Mouse (Mus musculus) intestine, embryonic 16.5 days (tissue): Measurements from ENCODE around the gene Slc17a6. TPM values are rescaled to one million over a fixed set of nuclear protein-coding genes. Genes with fewer than 3 reads are reported as not detected.

ENCODE experiments used
- ATAC-seq: fragments of 200-750 bp; cut with Nextera tagmentation; 2 replicates; pipeline ENCODE4 v1.8.0; 2017; ENCODE audit warnings: moderate TSS enrichment, moderate library complexity
- H3K27ac ChIP-seq: fragments of 300-500 bp; sonication (generic); 2 replicates; pipeline ENCODE4 v1.5.1; 2014; ENCODE audit warnings: mild to moderate bottlenecking, low read length
- H3K27me3 ChIP-seq: fragments of 300-500 bp; sonication (generic); replicated peaks from 2 replicates; pipeline ENCODE4 v1.6.1; 2014; ENCODE audit warnings: low read length, control low read depth, mixed read lengths; ENCODE audit not compliant: control insufficient read depth, insufficient read depth
- H3K36me3 ChIP-seq: fragments of 300-500 bp; sonication (generic); 2 replicates; pipeline ENCODE4 v1.6.1; 2014; ENCODE audit warnings: low read length, control low read depth; ENCODE audit not compliant: control insufficient read depth, insufficient read depth
- H3K4me1 ChIP-seq: fragments of 300-500 bp; sonication (generic); 2 replicates; pipeline ENCODE4 v1.6.1; 2014; ENCODE audit warnings: low read length, control low read depth, mixed read lengths; ENCODE audit not compliant: control insufficient read depth, insufficient read depth
- H3K4me2 ChIP-seq: fragments of 300-500 bp; sonication (generic); 2 replicates; pipeline ENCODE4 v1.6.1; 2014; ENCODE audit warnings: low read depth, low read length, control low read depth
- H3K4me3 ChIP-seq: fragments of 300-500 bp; sonication (generic); 2 replicates; pipeline ENCODE4 v1.5.1; 2014; ENCODE audit warnings: mild to moderate bottlenecking, low read length
- H3K9ac ChIP-seq: fragments of 300-500 bp; sonication (generic); 2 replicates; pipeline ENCODE4 v1.6.1; 2014; ENCODE audit warnings: low read depth, low read length
- H3K9me3 ChIP-seq: fragments of 300-500 bp; sonication (generic); 2 replicates; pipeline ENCODE4 v1.6.1; 2016; ENCODE audit warnings: low read length, control low read depth; ENCODE audit not compliant: control insufficient read depth
- WGBS: fragments of 180-500 bp; shearing (Covaris S2); extraction: QIAGEN DNeasy Blood & Tissue Kit; methylation state at CpG from one replicate; pipeline ENCODE4 v1.1.7; 2014; 5-methylcytosine and 5-hydroxymethylcytosine counted together
- polyA plus RNA-seq: library from polyadenylated mRNA; unstranded; fragments of >200 nt; fragmentation: Nextera tagmentation; extraction: Ambion mirVana; gene quantifications from 2 replicates; pipeline ENCODE4 v1.2.1, GENCODE M21; 2015

The Slc17a6 gene
- 0.12 and 0.27 TPM in 2 replicates for polyA plus RNA-seq

DNA sequence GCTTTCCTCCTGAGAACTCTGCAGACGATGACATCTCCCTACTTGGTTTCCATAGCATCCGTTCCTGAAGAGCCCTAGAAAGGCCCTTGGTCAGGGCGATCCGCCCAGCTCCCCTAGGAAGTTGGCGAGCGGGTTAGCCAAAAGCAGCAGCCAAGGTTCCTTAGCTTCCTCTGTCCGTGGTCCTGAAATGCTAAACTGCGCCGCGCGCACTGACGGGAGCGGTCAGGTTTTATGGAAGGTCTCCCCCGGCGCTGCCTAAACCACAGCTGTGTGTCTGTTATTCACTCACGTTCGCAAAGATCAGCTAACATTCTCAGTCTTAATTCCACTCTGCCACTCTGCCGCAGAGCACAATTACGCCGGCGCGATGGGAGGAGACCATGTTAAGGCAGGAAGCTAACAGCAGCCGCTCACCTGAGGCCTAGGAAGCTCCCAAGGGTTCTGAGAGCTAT lies at the start of gene Slc17a6:
Gene Slc17a6, plus strand, starts transcription at position 313 of the 452 bp plus-strand sequence.
- no peak within 1 kb of the TSS for H3K27ac ChIP-seq
- H3K4me1 ChIP-seq, result no peaks in the 10 kb centered on the region
- ATAC-seq, result no peak
- no peak within 1 kb of the TSS for H3K4me2 ChIP-seq
- peaks cover 42% of the 10 kb centered on the region for H3K27me3 ChIP-seq
- H3K4me3 ChIP-seq, result no peak within 1 kb of the TSS
- H3K9me3 ChIP-seq, result no peaks in the 10 kb centered on the region
- WGBS, result under 1% methylated on average over 23 of the region's 23 CpGs
- no peaks in the 10 kb centered on the region for H3K36me3 ChIP-seq
- H3K9ac ChIP-seq, result no peak within 1 kb of the TSS

DNA sequence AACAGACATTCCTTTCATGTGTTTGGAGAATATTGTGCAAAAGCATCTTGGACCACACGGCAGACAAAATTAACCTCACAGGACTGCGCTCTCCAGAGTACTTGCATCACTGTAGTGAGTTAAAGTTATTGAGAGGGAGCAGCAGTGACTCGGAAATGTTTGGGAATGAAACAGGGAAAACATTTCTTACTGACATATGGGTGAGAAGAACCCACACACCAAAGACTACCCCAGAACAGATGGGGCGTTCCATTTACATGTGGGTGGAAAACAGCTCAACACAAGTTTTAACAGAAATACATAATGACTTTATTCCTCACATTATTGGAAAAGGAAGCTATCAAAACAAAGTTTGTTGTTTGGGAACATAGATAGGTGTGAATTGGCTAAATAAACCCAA lies 21.8 kb upstream of the Slc17a6 start:
- H3K9ac ChIP-seq, result no peak overlapping the region
- 80% methylated on average over 4 of the region's 4 CpGs for WGBS

DNA sequence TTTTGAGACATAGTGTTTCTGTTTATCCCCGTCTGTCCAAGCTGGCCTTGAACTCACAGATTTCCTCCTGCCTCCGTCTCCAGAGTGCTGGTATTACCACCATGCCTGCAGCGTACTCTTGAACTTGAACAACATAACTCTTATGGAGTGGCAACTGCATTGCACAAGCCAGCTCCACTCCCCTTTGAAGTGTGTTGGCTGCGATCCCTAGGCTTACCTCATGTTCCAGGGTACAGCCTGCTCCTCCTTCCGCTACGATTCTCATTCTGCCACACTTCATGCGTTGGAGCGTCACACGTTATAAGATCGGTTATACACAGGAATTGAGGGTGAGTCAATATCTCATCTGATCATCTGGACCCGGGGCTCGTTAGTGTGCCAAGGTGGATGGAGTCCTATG lies 18.1 kb upstream of the Slc17a6 start:
- no peak for ATAC-seq
- H3K27me3 ChIP-seq, result no peaks in the 10 kb centered on the region

More for the DNA sequence above, 21.8 kb upstream of the Slc17a6 start:
- Histone ChIP-seq H3K4me2 (no peak overlapping the region), H3K4me1 (no peaks in the 10 kb centered on the region), H3K27me3 (no peaks in the 10 kb centered on the region), H3K36me3 (no peaks in the 10 kb centered on the region), H3K9me3 (no peaks in the 10 kb centered on the region), H3K27ac (no peak overlapping the region), H3K4me3 (no peak overlapping the region)
- ATAC-seq, result no peak

DNA sequence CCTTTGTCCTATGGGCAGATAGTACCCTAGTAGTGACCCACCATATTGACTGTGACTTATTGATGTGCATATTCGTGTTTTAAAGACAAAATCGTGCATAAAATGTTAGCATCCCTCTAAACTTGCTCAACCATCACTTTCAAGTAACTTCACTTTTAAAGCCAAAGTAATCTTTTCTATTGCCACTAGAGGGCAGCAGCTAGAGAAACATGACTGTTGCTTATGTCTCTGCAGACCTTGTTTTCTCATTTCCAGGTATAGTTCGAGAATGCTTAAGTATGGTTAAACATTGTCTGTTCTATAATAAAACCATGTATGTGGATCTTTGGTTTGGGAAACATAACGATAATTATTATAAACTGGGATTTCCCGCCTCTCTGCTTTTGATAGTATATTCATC lies 7.4 kb upstream of the Slc17a6 start:
- no peaks in the 10 kb centered on the region for H3K4me1 ChIP-seq
- H3K9me3 ChIP-seq, result no peaks in the 10 kb centered on the region
- H3K27me3 ChIP-seq, result no peaks in the 10 kb centered on the region
- no peak overlapping the region for H3K27ac ChIP-seq
- 41% methylated on average over 5 of the region's 5 CpGs for WGBS
- H3K36me3 ChIP-seq, result no peaks in the 10 kb centered on the region
- no peak overlapping the region for H3K4me2 ChIP-seq
- no peak overlapping the region for H3K4me3 ChIP-seq
- no peak overlapping the region for H3K9ac ChIP-seq
- no peak for ATAC-seq

More for the DNA sequence above, 18.1 kb upstream of the Slc17a6 start:
- H3K4me3 ChIP-seq, result no peak overlapping the region
- no peaks in the 10 kb centered on the region for H3K36me3 ChIP-seq
- no peaks in the 10 kb centered on the region for H3K4me1 ChIP-seq
- no peak overlapping the region for H3K4me2 ChIP-seq
- no peak overlapping the region for H3K27ac ChIP-seq
- H3K9me3 ChIP-seq, result no peaks in the 10 kb centered on the region
- H3K9ac ChIP-seq, result no peak overlapping the region
- WGBS, result 89% methylated on average over 12 of the region's 12 CpGs

DNA sequence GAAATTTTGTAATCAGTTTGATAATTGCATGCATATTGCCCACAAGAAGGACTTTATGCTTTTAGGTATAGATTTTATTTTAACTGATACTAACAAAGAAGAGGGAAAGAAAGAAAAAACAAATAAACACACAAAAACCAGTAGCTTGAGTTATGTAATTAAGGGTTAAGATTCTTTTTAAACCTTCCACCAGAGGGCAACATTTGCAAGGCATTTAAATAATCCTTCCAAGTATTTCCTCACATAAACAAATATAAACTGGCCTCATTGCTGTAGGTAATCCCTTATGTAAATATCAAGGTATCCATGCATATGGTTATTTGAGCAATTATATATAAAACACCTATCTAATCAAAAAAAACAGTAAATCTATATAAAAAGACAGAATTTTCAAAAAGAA lies 3.9 kb upstream of the Slc17a6 start:
- Histone ChIP-seq H3K36me3 (no peaks in the 10 kb centered on the region), H3K9ac (no peak overlapping the region), H3K4me3 (no peak overlapping the region), H3K27ac (no peak overlapping the region), H3K4me1 (no peaks in the 10 kb centered on the region), H3K4me2 (no peak overlapping the region), H3K27me3 (peaks cover 16% of the 10 kb centered on the region), H3K9me3 (no peaks in the 10 kb centered on the region)
- ATAC-seq, result no peak

DNA sequence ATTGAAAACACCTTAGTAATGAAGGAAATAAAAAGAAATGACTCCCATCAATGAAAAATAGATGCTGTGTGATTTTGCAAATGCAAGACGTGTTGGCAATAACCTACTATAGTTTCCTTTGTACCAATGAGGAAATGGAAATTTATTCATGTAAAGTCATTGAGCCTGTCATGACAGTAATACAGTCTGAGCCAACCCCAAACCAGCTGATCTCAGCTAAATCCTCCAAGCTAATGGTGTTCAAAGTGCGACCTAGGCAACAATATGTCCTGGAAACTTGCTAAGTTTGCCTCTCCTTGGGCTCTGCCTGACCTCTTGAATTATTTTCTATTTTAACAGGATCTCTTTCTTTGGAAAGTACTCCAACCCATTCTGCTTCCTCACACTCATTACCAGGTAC lies 3.4 kb upstream of the Slc17a6 start:
- Histone ChIP-seq H3K9me3 (no peaks in the 10 kb centered on the region), H3K9ac (no peak overlapping the region), H3K27me3 (peaks cover 16% of the 10 kb centered on the region), H3K27ac (no peak overlapping the region), H3K4me2 (no peak overlapping the region), H3K4me1 (no peaks in the 10 kb centered on the region), H3K36me3 (no peaks in the 10 kb centered on the region), H3K4me3 (no peak overlapping the region)
- 26% methylated on average over 2 of the region's 2 CpGs for WGBS
- no peak for ATAC-seq

DNA sequence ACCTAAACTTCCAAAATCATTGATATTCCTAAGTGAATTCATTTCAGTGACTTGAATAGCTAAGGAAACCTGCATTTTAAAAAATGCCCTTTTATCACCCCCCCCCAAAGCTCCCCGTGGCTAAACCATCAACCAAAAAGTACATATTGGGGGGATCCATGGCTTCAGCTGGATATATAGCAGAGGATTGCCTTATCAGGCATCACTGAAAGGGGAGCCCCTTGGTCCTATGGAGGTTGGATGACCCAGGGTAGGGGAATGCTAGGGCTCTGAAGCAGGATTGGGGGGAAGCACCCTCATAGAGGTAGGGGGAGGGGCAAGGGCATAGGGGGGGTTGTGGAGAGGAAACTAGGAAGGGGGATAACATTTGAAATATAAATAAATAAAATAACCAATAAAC lies 1.8 kb upstream of the Slc17a6 start:
- no peak for ATAC-seq
- Histone ChIP-seq H3K4me1 (no peaks in the 10 kb centered on the region), H3K27ac (no peak overlapping the region), H3K4me2 (no peak overlapping the region), H3K36me3 (no peaks in the 10 kb centered on the region), H3K9ac (no peak overlapping the region), H3K27me3 (peaks cover 30% of the 10 kb centered on the region), H3K4me3 (no peak overlapping the region), H3K9me3 (no peaks in the 10 kb centered on the region)
- 24% methylated on average over 1 of the region's 1 CpGs for WGBS

DNA sequence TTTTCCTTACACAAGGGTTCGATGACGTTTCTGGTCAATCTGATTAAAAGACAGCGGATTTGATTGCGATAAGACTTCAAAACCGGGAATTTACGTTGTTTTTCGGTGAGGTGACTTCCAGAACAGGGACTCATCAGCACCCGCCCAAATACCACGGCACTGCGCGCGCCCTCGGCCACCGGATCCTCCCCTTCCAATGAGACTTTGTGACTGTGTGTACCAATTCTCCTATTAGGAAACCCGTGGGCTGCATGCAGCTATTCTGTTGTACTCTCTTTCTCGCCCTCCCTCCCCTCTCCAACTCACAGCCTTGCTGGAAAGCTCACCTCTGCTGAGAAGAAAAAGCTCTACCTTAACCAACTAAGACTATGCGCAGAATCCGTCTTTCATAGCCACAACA lies 390 bp downstream of the Slc17a6 start:
- no peaks in the 10 kb centered on the region for H3K4me1 ChIP-seq
- peaks cover 47% of the 10 kb centered on the region for H3K27me3 ChIP-seq
- H3K36me3 ChIP-seq, result no peaks in the 10 kb centered on the region
- H3K9ac ChIP-seq, result no peak overlapping the region
- no peak overlapping the region for H3K4me3 ChIP-seq
- ATAC-seq, result no peak
- H3K9me3 ChIP-seq, result no peaks in the 10 kb centered on the region
- WGBS, result 3% methylated on average over 18 of the region's 18 CpGs
- no peak overlapping the region for H3K27ac ChIP-seq
- H3K4me2 ChIP-seq, result no peak overlapping the region

DNA sequence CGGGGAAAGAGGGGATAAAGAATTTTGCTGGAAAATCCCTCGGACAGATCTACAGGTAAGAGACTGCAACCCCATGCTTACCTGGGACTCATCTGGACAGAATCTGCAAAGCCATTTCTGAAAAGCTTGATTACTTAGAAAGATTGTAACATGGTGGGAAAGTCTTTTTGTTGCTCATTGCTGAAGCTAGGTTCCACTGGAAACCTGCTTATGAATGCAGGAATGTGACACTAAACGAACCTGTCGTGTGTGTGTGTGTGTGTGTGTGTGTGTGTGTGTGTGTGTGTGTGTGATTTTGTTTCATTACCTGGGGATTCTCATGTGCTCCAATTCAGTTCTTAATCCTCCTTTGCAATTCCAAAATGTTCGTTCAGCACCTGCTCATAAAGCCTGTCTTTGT lies 860 bp downstream of the Slc17a6 start:
- 8% methylated on average over 5 of the region's 5 CpGs for WGBS
- no peak overlapping the region for H3K9ac ChIP-seq
- ATAC-seq, result no peak
- H3K27me3 ChIP-seq, result peaks cover 52% of the 10 kb centered on the region
- H3K4me2 ChIP-seq, result no peak overlapping the region
- no peak overlapping the region for H3K27ac ChIP-seq
- no peaks in the 10 kb centered on the region for H3K4me1 ChIP-seq
- no peaks in the 10 kb centered on the region for H3K36me3 ChIP-seq
- H3K9me3 ChIP-seq, result no peaks in the 10 kb centered on the region
- no peak overlapping the region for H3K4me3 ChIP-seq

DNA sequence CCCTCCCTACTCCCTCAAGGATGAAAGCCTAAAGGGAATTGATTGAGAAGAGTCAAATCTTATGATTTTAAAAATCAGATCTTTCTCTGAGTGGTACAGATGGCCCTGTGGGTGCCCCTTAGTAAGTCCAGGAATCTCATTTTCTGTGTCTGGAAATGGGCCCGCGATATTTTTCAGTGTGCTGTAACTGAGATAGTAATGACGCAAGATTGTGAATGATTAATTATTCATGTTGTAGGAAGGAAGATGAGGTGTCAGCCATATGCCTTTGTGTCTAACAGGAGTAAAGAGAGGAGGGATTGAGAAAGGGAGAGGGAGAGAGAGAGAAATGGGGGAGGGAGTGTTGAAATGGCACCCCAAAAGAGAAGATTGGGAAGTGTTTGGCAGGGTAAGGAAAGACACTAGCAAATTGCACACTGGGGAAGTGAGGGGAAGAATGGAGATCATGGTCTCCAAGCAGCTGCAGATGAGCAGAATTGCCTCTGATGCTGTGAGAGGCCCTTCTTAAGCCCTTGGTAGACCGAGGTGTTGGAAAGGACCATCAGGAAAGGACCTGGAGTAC lies 2.6 kb downstream of the Slc17a6 start:
- H3K9me3 ChIP-seq, result no peaks in the 10 kb centered on the region
- H3K4me1 ChIP-seq, result no peaks in the 10 kb centered on the region
- H3K27ac ChIP-seq, result no peak overlapping the region
- no peak overlapping the region for H3K9ac ChIP-seq
- 3% methylated on average over 4 of the region's 4 CpGs for WGBS
- peaks cover 57% of the 10 kb centered on the region for H3K27me3 ChIP-seq
- no peak for ATAC-seq
- H3K36me3 ChIP-seq, result no peaks in the 10 kb centered on the region
- H3K4me2 ChIP-seq, result no peak overlapping the region
- no peak overlapping the region for H3K4me3 ChIP-seq
